Mouse (Mus musculus) kidney, postnatal 0 days (tissue): ENCODE data around the gene Jund. TPM values are rescaled to one million over a fixed set of nuclear protein-coding genes. Genes with fewer than 3 reads are reported as not detected.

Experiments used
- ATAC-seq: fragments of 200-750 bp; cut with Nextera tagmentation; replicated peaks from 2 replicates; pipeline ENCODE4 v1.8.0; 2017; ENCODE audit warnings: low read depth, moderate number of reproducible peaks, moderate TSS enrichment, moderate library complexity; ENCODE audit not compliant: low FRiP score
- DNase-seq: peaks from one replicate; pipeline ENCODE4 v3.0.0-alpha.2; 2016; ENCODE audit warnings: low spot score
- H3K27ac ChIP-seq: fragments of 300-500 bp; sonication (generic); 2 replicates; pipeline ENCODE4 v1.5.1; 2014; ENCODE audit warnings: mild to moderate bottlenecking
- H3K27me3 ChIP-seq: fragments of 300-500 bp; sonication (generic); 2 replicates; pipeline ENCODE4 v1.6.1; 2014; ENCODE audit warnings: low read length, mixed read lengths; ENCODE audit not compliant: insufficient read depth
- H3K36me3 ChIP-seq: fragments of 300-500 bp; sonication (generic); 2 replicates; pipeline ENCODE4 v1.6.1; 2014; ENCODE audit warnings: low read length, mixed read lengths; ENCODE audit not compliant: insufficient read depth
- H3K4me1 ChIP-seq: fragments of 300-500 bp; sonication (generic); replicated peaks from 2 replicates; pipeline ENCODE4 v1.6.1; 2014; ENCODE audit warnings: antibody characterized with exemption, low read length, mixed read lengths; ENCODE audit not compliant: insufficient read depth
- H3K4me2 ChIP-seq: fragments of 300-500 bp; sonication (generic); 2 replicates; pipeline ENCODE4 v1.6.1; 2014; ENCODE audit warnings: mild to moderate bottlenecking, low read length, moderate library complexity, mixed read lengths
- H3K4me3 ChIP-seq: fragments of 300-500 bp; sonication (generic); replicated peaks from 2 replicates; pipeline ENCODE4 v1.5.1; 2014; ENCODE audit warnings: low read depth, low read length
- H3K9ac ChIP-seq: fragments of 300-500 bp; sonication (generic); 2 replicates; pipeline ENCODE4 v1.6.1; 2014; ENCODE audit warnings: low read depth, low read length
- H3K9me3 ChIP-seq: fragments of 300-500 bp; sonication (generic); replicated peaks from 2 replicates; pipeline ENCODE4 v1.6.1; 2016; ENCODE audit warnings: low read length, inconsistent platforms, mixed read lengths
- CTCF ChIP-seq: IDR thresholded peaks from 2 replicates; pipeline ENCODE4 v1.5.1; 2016; ENCODE audit warnings: antibody characterized with exemption, low read depth, mild to moderate bottlenecking, moderate library complexity
- WGBS: fragments of 180-500 bp; shearing (Covaris S2); extraction: QIAGEN DNeasy Blood & Tissue Kit; methylation state at CpG from one replicate; pipeline ENCODE4 v1.1.7; 2014; 5-methylcytosine and 5-hydroxymethylcytosine counted together
- polyA plus RNA-seq: library from polyadenylated mRNA; unstranded; fragments of >200 nt; fragmentation: Nextera tagmentation; extraction: Ambion mirVana; gene quantifications from 2 replicates; pipeline ENCODE4 v1.2.1, GENCODE M21; 2015

Gene Jund
- 72.4 and 98.1 TPM in 2 replicates for polyA plus RNA-seq

- Histone ChIP-seq H3K4me3 (peak within 1 kb of the TSS; percentile 98), H3K27me3 (no peaks in the 10 kb centered on the region), H3K4me1 (peaks cover 32% of the 10 kb centered on the region), H3K9me3 (no peaks in the 10 kb centered on the region), H3K4me2 (peak within 1 kb of the TSS; percentile 66), H3K27ac (peak within 1 kb of the TSS; percentile 99), H3K9ac (peak within 1 kb of the TSS; percentile 100), H3K36me3 (0 out of 2 replicates have a peak, but pooled peaks cover 4% of the 10 kb centered on the region)
- WGBS = under 1% methylated on average over 64 of the region's 69 CpGs
- DNase-seq = peak; percentile 98
- peak; percentile 88 for ATAC-seq
- peak; percentile 31 for TF ChIP-seq CTCF
Measured at GRCm38 (mm10) chr8:70698310-70699109, at the start of gene Jund. TSS of gene Jund (plus strand) at chr8:70698949.

- Histone ChIP-seq H3K4me3 (no peak overlapping the region), H3K27ac (peak overlapping the region; percentile 67; the same call in 1 of the 2 replicates), H3K27me3 (no peaks in the 10 kb centered on the region), H3K9ac (peak overlapping the region; percentile 18; the same call in 1 of the 2 replicates), H3K4me1 (peaks cover 43% of the 10 kb centered on the region), H3K4me2 (no peak overlapping the region), H3K9me3 (no peaks in the 10 kb centered on the region), H3K36me3 (peaks cover 30% of the 10 kb centered on the region)
- peak; percentile 85 for DNase-seq
- 0 out of 2 replicates have a peak, but pooled peaks have one; percentile 2 for TF ChIP-seq CTCF
- 48% methylated on average over 4 of the region's 4 CpGs for WGBS
- ATAC-seq = peak; percentile 61
Measured at GRCm38 (mm10) chr8:70649324-70649723, 49.4 kb upstream of the Jund start.

- DNase-seq (no peak), ATAC-seq (no peak)
- H3K27ac ChIP-seq = no peak overlapping the region
- 94% methylated on average over 17 of the region's 17 CpGs for WGBS
- peaks cover 40% of the 10 kb centered on the region for H3K4me1 ChIP-seq
- no peaks in the 10 kb centered on the region for H3K27me3 ChIP-seq
- peaks cover 37% of the 10 kb centered on the region for H3K36me3 ChIP-seq
- no peak overlapping the region for H3K9ac ChIP-seq
- no peak for TF ChIP-seq CTCF
- no peak overlapping the region for H3K4me3 ChIP-seq
- H3K9me3 ChIP-seq = no peaks in the 10 kb centered on the region
- no peak overlapping the region for H3K4me2 ChIP-seq
Measured at GRCm38 (mm10) chr8:70650351-70650750, 48.4 kb upstream of the Jund start.

- Histone ChIP-seq H3K4me1 (peaks cover 22% of the 10 kb centered on the region), H3K27me3 (no peaks in the 10 kb centered on the region), H3K9ac (no peak overlapping the region), H3K27ac (no peak overlapping the region), H3K9me3 (no peaks in the 10 kb centered on the region), H3K36me3 (peaks cover 46% of the 10 kb centered on the region), H3K4me2 (no peak overlapping the region), H3K4me3 (no peak overlapping the region)
- peak; percentile 60 for DNase-seq
- no peak; the same call in 1 of the 2 replicates for ATAC-seq
- WGBS = 55% methylated on average over 2 of the region's 2 CpGs
- TF ChIP-seq CTCF = peak; percentile 88
Measured at GRCm38 (mm10) chr8:70653226-70653625, 45.5 kb upstream of the Jund start.

GRCm38 (mm10) chr8:70654121-70654520 is 44.6 kb upstream of the Jund start:
- DNase-seq (no peak), ATAC-seq (no peak)
- WGBS = 61% methylated on average over 1 of the region's 1 CpGs
- Histone ChIP-seq H3K27me3 (no peaks in the 10 kb centered on the region), H3K4me3 (no peak overlapping the region), H3K9ac (no peak overlapping the region), H3K4me2 (no peak overlapping the region), H3K36me3 (peaks cover 43% of the 10 kb centered on the region), H3K4me1 (peaks cover 21% of the 10 kb centered on the region), H3K27ac (no peak overlapping the region), H3K9me3 (no peaks in the 10 kb centered on the region)
- TF ChIP-seq CTCF = no peak

- DNase-seq = no peak
- no peak overlapping the region for H3K9ac ChIP-seq
- no peaks in the 10 kb centered on the region for H3K9me3 ChIP-seq
- no peak for TF ChIP-seq CTCF
- peaks cover 17% of the 10 kb centered on the region for H3K4me1 ChIP-seq
- no peak overlapping the region for H3K4me3 ChIP-seq
- no peak overlapping the region for H3K4me2 ChIP-seq
- H3K27ac ChIP-seq = no peak overlapping the region
- peaks cover 41% of the 10 kb centered on the region for H3K36me3 ChIP-seq
- ATAC-seq = no peak
- no peaks in the 10 kb centered on the region for H3K27me3 ChIP-seq
- 53% methylated on average over 2 of the region's 2 CpGs for WGBS
Measured at GRCm38 (mm10) chr8:70655469-70655868, 43.3 kb upstream of the Jund start.
